In genomic region chr11:105181126-105181637, GRCm38 (mm10) we compare ENCODE assay signal across 8 mouse cellular contexts. TPM values are rescaled to one million over a fixed set of nuclear protein-coding genes. Genes with fewer than 3 reads are reported as not detected.
A peak's percentile ranks its signal among the peaks of the same experiment; 100 is the strongest.
DNase-seq lines count a peak whose midpoint lies in the region; ATAC-seq and TF ChIP-seq lines count a peak whose summit lies in the region.

No protein-coding gene starts in this region.

- H3K9me3 ChIP-seq in forebrain, embryonic 15.5 days, result no peaks in the 10 kb centered on the region
- H3K9me3 ChIP-seq in lung, embryonic 14.5 days (ENCODE audit: low read depth, low read length), result no peaks in the 10 kb centered on the region

- H3K4me3 ChIP-seq in forebrain, embryonic 15.5 days, result peak overlapping the region; percentile 91
- peak overlapping the region; percentile 89 for H3K4me3 ChIP-seq in layer of hippocampus, adult 2 months
- peak overlapping the region; percentile 90 for H3K4me3 ChIP-seq in lung, embryonic 14.5 days (ENCODE audit: low read depth, low read length)
- peak overlapping the region; percentile 96 for H3K4me3 ChIP-seq in olfactory bulb, adult 2 months (ENCODE audit: insufficient read depth, low read depth, low read length)
- H3K4me3 ChIP-seq in thymus, adult 2 months (ENCODE audit: control insufficient read depth, insufficient read depth, low read length), result peak overlapping the region; percentile 95

- peak overlapping the region; percentile 76 for H3K4me2 ChIP-seq in forebrain, embryonic 15.5 days (replicated peaks)
- H3K4me2 ChIP-seq in lung, embryonic 14.5 days, result peak overlapping the region; percentile 87

- under 1% methylated on average over 48 of the region's 60 CpGs for WGBS in forebrain, embryonic 15.5 days
- WGBS in lung, embryonic 14.5 days, result under 1% methylated on average over 58 of the region's 60 CpGs
- under 1% methylated on average over 59 of the region's 60 CpGs for WGBS in olfactory bulb, adult 2 months
- WGBS in thymus, adult 2 months, result under 1% methylated on average over 59 of the region's 60 CpGs

- DNase-seq in ES-CJ7 (ENCODE audit: low read depth, low spot score), result peak; percentile 96
- DNase-seq in cerebellum, adult 11 months, result peak; percentile 83
- peak; percentile 92 to 94 for DNase-seq in heart, postnatal 36 days
- peak; percentile 86 to 90 for DNase-seq in layer of hippocampus, adult 2 months (ENCODE audit: low spot score in 2 of 2)
- DNase-seq in lung, embryonic 14.5 days, result peak; percentile 96
- DNase-seq in thymus, adult 2 months, result peak; percentile 93

- TF ChIP-seq CTCF in layer of hippocampus, adult 2 months (conservative IDR thresholded peaks at IDR 0.05), result no peak
- no peak for TF ChIP-seq CTCF in lung, embryonic 14.5 days (IDR thresholded peaks at IDR 0.05; ENCODE audit: low read depth)
- TF ChIP-seq CTCF in olfactory bulb, adult 2 months (IDR thresholded peaks at IDR 0.05; ENCODE audit: insufficient read depth, low read depth, low read length), result no peak
- no peak for TF ChIP-seq CTCF in thymus, adult 2 months (IDR thresholded peaks at IDR 0.05; ENCODE audit: borderline replicate concordance, control insufficient read depth, extremely low read depth, insufficient read depth, low read length, poor library complexity)

- H3K27ac ChIP-seq in forebrain, embryonic 15.5 days (replicated peaks), result peak overlapping the region; percentile 93
- peak overlapping the region; percentile 95 for H3K27ac ChIP-seq in layer of hippocampus, adult 2 months
- H3K27ac ChIP-seq in lung, embryonic 14.5 days (ENCODE audit: low read depth), result peak overlapping the region; percentile 97
- peak overlapping the region; percentile 76 for H3K27ac ChIP-seq in olfactory bulb, adult 2 months (ENCODE audit: insufficient read depth, low read depth, low read length)
- H3K27ac ChIP-seq in thymus, adult 2 months (ENCODE audit: control insufficient read depth, insufficient read depth, low read length), result peak overlapping the region; percentile 80

- peaks cover 15% of the 10 kb centered on the region for H3K36me3 ChIP-seq in forebrain, embryonic 15.5 days
- peaks cover 21% of the 10 kb centered on the region for H3K36me3 ChIP-seq in lung, embryonic 14.5 days (ENCODE audit: insufficient read depth)
- H3K36me3 ChIP-seq in thymus, adult 2 months (ENCODE audit: control insufficient read depth, insufficient read depth, low read length), result 0 out of 2 replicates have a peak, but pooled peaks cover 4% of the 10 kb centered on the region

- intact Hi-C loops in heart, postnatal 36 days (cut with DNase I), result loop anchor here (2.0 kb wide), 1 partner anchor 54 kb away; the partner anchor contains the start of gene Mettl2

- peak overlapping the region; percentile 95 for H3K9ac ChIP-seq in forebrain, embryonic 15.5 days (replicated peaks)
- H3K9ac ChIP-seq in lung, embryonic 14.5 days, result peak overlapping the region; percentile 98

- H3K4me1 ChIP-seq in forebrain, embryonic 15.5 days, result peaks cover 35% of the 10 kb centered on the region
- peaks cover 13% of the 10 kb centered on the region; the same call in 1 of the 2 replicates for H3K4me1 ChIP-seq in lung, embryonic 14.5 days (ENCODE audit: insufficient read depth)
- H3K4me1 ChIP-seq in olfactory bulb, adult 2 months (ENCODE audit: control insufficient read depth, insufficient read depth, low read length), result peaks cover 7% of the 10 kb centered on the region; the same call in 1 of the 2 replicates
- H3K4me1 ChIP-seq in thymus, adult 2 months (replicated peaks; ENCODE audit: control insufficient read depth, insufficient read depth, low read length), result peaks cover 10% of the 10 kb centered on the region

- TF ChIP-seq POLR2A in olfactory bulb, adult 2 months (IDR thresholded peaks at IDR 0.05; ENCODE audit: insufficient read depth, low read depth, low read length), result peak; percentile 66
- peak; percentile 96 for TF ChIP-seq POLR2A in thymus, adult 2 months (IDR thresholded peaks at IDR 0.05; ENCODE audit: control insufficient read depth, extremely low read depth, insufficient read depth, low read length, poor library complexity)

- H3K27me3 ChIP-seq in forebrain, embryonic 15.5 days, result no peaks in the 10 kb centered on the region
- no peaks in the 10 kb centered on the region for H3K27me3 ChIP-seq in lung, embryonic 14.5 days (ENCODE audit: insufficient read depth, low read length)
- H3K27me3 ChIP-seq in thymus, adult 2 months (ENCODE audit: control insufficient read depth, insufficient read depth, low read length), result no peaks in the 10 kb centered on the region

- ATAC-seq in forebrain, embryonic 15.5 days (replicated peaks), result peak; percentile 97
- peak; percentile 98 for ATAC-seq in lung, embryonic 14.5 days (ENCODE audit: insufficient read depth)

RNA-seq across cellular contexts. Expression of gene Tlk2, which starts 2.6 kb away (rescaled TPM):
- 18.6 TPM in 2 replicates for polyA plus RNA-seq in forebrain, embryonic 15.5 days (2015; fragmentation: Nextera tagmentation; extraction: Ambion mirVana)
- 10 to 100 TPM; 39.6 to 41.2 TPM for total RNA-seq in heart, postnatal 36 days (2021)
- total RNA-seq in layer of hippocampus, adult 2 months (2021), result 10 to 100 TPM; 47.9 to 50.9 TPM
- polyA plus RNA-seq in lung, embryonic 14.5 days (2014; fragmentation: Nextera tagmentation; extraction: Ambion mirVana), result 26.8 and 28.0 TPM in 2 replicates
- polyA plus RNA-seq in olfactory bulb, adult 2 months (2012; ENCODE audit: insufficient read depth, insufficient read length, low replicate concordance, missing spikeins), result 262 TPM in 1 of 2 replicates, not detected in the other
- 28.6 and 31.6 TPM in 2 replicates for polyA plus RNA-seq in thymus, adult 2 months (2012; rRNA removed)

RNA-seq across cellular contexts. Expression of gene Gm10842, which starts 34.5 kb away (rescaled TPM):
- polyA plus RNA-seq in forebrain, embryonic 15.5 days (2015; fragmentation: Nextera tagmentation; extraction: Ambion mirVana), result not detected in 2 replicates
- total RNA-seq in heart, postnatal 36 days (2021), result not detected
- total RNA-seq in layer of hippocampus, adult 2 months (2021), result not detected
- not detected in 2 replicates for polyA plus RNA-seq in lung, embryonic 14.5 days (2014; fragmentation: Nextera tagmentation; extraction: Ambion mirVana)
- polyA plus RNA-seq in olfactory bulb, adult 2 months (2012; ENCODE audit: insufficient read depth, insufficient read length, low replicate concordance, missing spikeins), result not detected in 2 replicates
- polyA plus RNA-seq in thymus, adult 2 months (2012; rRNA removed), result not detected in 2 replicates

RNA-seq across cellular contexts. Expression of gene Mettl2, which starts 55.0 kb away (rescaled TPM):
- polyA plus RNA-seq in forebrain, embryonic 15.5 days (2015; fragmentation: Nextera tagmentation; extraction: Ambion mirVana), result 30.6 and 34.7 TPM in 2 replicates
- total RNA-seq in heart, postnatal 36 days (2021), result 10 to 100 TPM; 10.9 to 11.2 TPM
- 10 to 100 TPM; 16.8 to 16.9 TPM for total RNA-seq in layer of hippocampus, adult 2 months (2021)
- 43.3 and 46.8 TPM in 2 replicates for polyA plus RNA-seq in lung, embryonic 14.5 days (2014; fragmentation: Nextera tagmentation; extraction: Ambion mirVana)
- polyA plus RNA-seq in olfactory bulb, adult 2 months (2012; ENCODE audit: insufficient read depth, insufficient read length, low replicate concordance, missing spikeins), result not detected in 2 replicates
- 20.2 and 20.4 TPM in 2 replicates for polyA plus RNA-seq in thymus, adult 2 months (2012; rRNA removed)

Comparison
In these comparisons a context has a peak if more than half of its experiments do, and no peak if none do; other contexts are left out.
1. Peak in every context shown above with its lines: DNase-seq, ATAC-seq, H3K4me3 ChIP-seq and H3K27ac ChIP-seq.
2. RNA of gene Mettl2, which starts 55.0 kb away (polyA plus RNA-seq): 43.3 to 46.8 TPM in lung, embryonic 14.5 days, 30.6 to 34.7 TPM in forebrain, embryonic 15.5 days and 20.2 to 20.4 TPM in thymus, adult 2 months; not detected in olfactory bulb, adult 2 months; every median in the first group is over 10 times any median in the second.